Mouse (Mus musculus) spleen, adult 2 months (tissue): ENCODE data around the gene Ache. TPM values are rescaled to one million over a fixed set of nuclear protein-coding genes. Genes with fewer than 3 reads are reported as not detected.

Experiments
- DNase-seq, 2 experiments: peaks; one replicate each; pipeline versions ENCODE4 v3.0.0 to v3.0.0-alpha.2; 2012 to 2021; ENCODE audit warnings: low spot score in 2 of 2, low read depth in 1 of 2
- H3K27ac ChIP-seq: fragments of 200-500 bp; 2 replicates; pipeline ENCODE4 v1.5.1; 2012; ENCODE audit warnings: low read length, inconsistent platforms; ENCODE audit not compliant: insufficient read depth
- H3K27me3 ChIP-seq: fragments of 200-500 bp; 2 replicates; pipeline ENCODE4 v1.6.1; 2012; ENCODE audit warnings: mild to moderate bottlenecking, moderate library complexity, low read length, inconsistent platforms; ENCODE audit not compliant: control insufficient read depth, insufficient read depth
- H3K36me3 ChIP-seq: fragments of 200-500 bp; 2 replicates; pipeline ENCODE4 v1.6.1; 2012; ENCODE audit warnings: mild to moderate bottlenecking, low read length, inconsistent platforms; ENCODE audit not compliant: control insufficient read depth, insufficient read depth
- H3K4me1 ChIP-seq: fragments of 200-500 bp; 2 replicates; pipeline ENCODE4 v1.6.1; 2011; ENCODE audit warnings: inconsistent platforms; ENCODE audit not compliant: control insufficient read depth, insufficient read depth, insufficient read length
- H3K4me3 ChIP-seq: fragments of 200-500 bp; 2 replicates; pipeline ENCODE4 v1.5.1; 2011; ENCODE audit warnings: mild to moderate bottlenecking, inconsistent platforms; ENCODE audit not compliant: insufficient read depth, insufficient read length; ENCODE audit errors: extremely low read depth
- CTCF ChIP-seq: fragments of 200-500 bp; IDR thresholded peaks from 2 replicates; pipeline ENCODE4 v1.5.1; 2011; ENCODE audit warnings: mild to moderate bottlenecking, inconsistent platforms; ENCODE audit not compliant: insufficient read depth, insufficient read length, insufficient replicate concordance; ENCODE audit errors: extremely low read depth
- POLR2A ChIP-seq: fragments of 200-500 bp; IDR thresholded peaks from 2 replicates; pipeline ENCODE4 v1.6.1; 2011; ENCODE audit warnings: low read depth, low read length, inconsistent platforms
- WGBS: fragments of 180-500 bp; shearing (Covaris S2); methylation state at CpG from one replicate; pipeline ENCODE4 v1.1.7; 2018; 5-methylcytosine and 5-hydroxymethylcytosine counted together
- polyA plus RNA-seq: library from polyadenylated mRNA; depleted of rRNA; stranded (reverse); fragments of >200 nt; gene quantifications from 2 replicates; pipeline ENCODE4 v1.2.3, GENCODE M21; 2012

Ache gene
- polyA plus RNA-seq, 1 experiment, result 23.1 TPM

DNA sequence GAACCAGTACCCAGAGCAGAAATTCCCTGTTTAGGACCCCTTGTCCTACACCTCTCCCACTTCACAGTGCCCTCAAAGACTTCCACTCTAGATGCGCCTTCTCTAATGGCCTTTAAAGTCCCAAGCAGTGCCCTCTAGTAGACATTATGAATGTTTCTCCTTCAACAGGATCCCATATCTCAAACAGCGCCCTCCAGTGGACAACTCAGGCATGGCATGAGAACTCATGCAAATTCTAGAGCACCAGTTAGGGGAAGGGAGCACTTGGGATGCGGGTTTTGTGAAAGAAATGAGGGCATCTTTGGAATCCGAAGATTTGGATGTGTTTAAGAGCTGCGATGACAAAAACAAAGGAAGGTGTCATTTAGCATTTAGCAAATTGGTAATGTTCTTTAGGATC is 2.3 kb upstream of the Ache start:
- H3K27ac ChIP-seq, result no peak overlapping the region

DNA sequence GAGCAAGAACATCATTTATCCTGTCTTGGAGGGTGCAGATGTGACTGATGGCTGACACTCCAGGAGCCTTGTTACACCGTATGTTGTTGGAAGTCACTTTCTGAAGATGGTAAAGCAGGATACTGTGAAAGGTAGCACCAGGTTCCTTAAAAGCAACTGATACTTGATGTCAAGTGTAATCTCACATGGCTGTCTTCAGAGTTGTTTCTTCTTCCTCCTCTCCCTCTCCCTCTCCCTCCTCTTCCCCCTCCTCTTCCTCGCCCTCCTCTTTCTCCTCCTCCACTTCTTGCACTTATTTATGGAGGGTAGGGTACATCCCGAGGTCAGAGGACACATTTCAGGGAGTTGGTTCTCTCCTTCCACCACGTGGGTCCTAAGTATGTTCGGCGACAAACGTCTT is 1.3 kb upstream of the Ache start:
- WGBS, result 34% methylated on average over 7 of the region's 7 CpGs
- Histone ChIP-seq H3K27ac (no peak overlapping the region), H3K4me3 (no peak overlapping the region)

More for the DNA sequence above, 2.3 kb upstream of the Ache start:
- Histone ChIP-seq H3K36me3 (no peaks in the 10 kb centered on the region), H3K4me1 (peaks cover 8% of the 10 kb centered on the region), H3K27me3 (peaks cover 15% of the 10 kb centered on the region), H3K4me3 (no peak overlapping the region)
- 58% methylated on average over 5 of the region's 5 CpGs for WGBS
- peak; percentile 32; the same call in 1 of the 2 replicates for TF ChIP-seq CTCF
- TF ChIP-seq POLR2A, result no peak
- peak in 1 of 2 experiments; percentile 36 for DNase-seq

DNA sequence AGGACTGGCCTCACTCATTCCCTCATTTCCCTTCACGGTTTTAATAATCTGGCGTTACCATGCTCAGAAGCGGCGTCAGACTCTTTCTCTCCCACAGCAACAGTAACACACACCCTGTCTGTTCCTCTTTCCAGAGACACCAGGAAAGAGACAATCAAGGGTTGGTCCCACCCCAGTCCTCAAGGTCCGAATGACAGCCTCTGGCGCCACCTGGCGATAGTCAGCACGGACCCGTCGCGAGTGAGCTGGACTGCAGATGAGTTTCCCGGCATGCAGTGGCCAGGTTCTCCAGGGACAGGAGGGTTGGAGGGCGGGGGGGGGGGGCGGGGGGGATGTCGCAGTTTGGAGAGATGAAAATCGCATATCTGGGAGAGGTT is 676 bp upstream of the Ache start:
- peak overlapping the region; percentile 32 for H3K4me3 ChIP-seq
- H3K4me1 ChIP-seq, result peaks cover 8% of the 10 kb centered on the region
- peak; percentile 68 to 86 for DNase-seq
- peaks cover 17% of the 10 kb centered on the region for H3K27me3 ChIP-seq
- no peak overlapping the region for H3K27ac ChIP-seq
- TF ChIP-seq CTCF (peak; percentile 99), POLR2A (no peak)
- H3K36me3 ChIP-seq, result no peaks in the 10 kb centered on the region
- WGBS, result 0% methylated on average over 15 of the region's 16 CpGs

More for the DNA sequence above, 1.3 kb upstream of the Ache start:
- H3K36me3 ChIP-seq, result no peaks in the 10 kb centered on the region
- H3K4me1 ChIP-seq, result peaks cover 8% of the 10 kb centered on the region
- TF ChIP-seq CTCF (no peak), POLR2A (no peak)
- peaks cover 17% of the 10 kb centered on the region for H3K27me3 ChIP-seq
- DNase-seq, result no peak

DNA sequence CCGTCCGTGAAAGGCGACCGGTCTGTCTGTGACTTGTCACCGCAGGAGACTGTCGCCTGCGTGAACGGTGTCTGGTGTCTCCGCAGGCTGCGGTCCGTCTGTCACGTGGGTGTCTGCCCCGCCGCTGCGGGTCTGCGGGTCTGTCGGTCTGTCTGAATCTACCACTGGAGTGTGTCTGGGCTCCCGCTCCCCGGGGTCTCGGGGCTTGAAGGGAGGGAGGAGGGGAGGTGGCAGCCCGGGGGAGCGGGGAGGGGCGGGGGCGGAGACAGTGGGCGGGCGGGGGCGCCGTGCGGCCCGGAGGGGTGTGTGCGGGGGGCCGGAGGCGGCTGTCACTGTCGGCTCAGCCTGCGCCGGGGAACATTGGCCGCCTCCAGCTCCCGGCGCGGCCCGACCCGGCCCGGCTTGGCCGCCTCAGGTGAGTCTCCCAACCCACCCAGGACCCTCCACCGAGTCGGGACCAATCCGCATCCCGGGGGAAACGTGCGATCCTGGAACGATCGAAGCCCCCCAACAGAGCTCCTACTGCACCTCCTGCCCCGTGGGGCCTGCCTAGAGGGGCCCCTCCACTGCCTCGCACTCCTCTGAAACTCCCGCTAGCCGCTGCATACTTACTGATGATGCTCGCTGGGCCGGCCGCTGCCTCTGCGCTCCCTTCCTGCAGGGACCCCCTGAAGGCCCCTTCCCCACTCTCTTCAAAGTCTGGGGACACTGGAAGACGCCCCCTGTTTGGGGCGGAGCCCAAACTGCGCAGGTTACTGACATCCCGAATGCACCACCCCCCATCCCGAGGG is 829 bp downstream of the Ache start:
- DNase-seq, result no peak
- 2% methylated on average over 53 of the region's 65 CpGs for WGBS
- Histone ChIP-seq H3K27me3 (peaks cover 17% of the 10 kb centered on the region), H3K4me3 (peak overlapping the region; percentile 48; the same call in 1 of the 2 replicates), H3K36me3 (no peaks in the 10 kb centered on the region), H3K27ac (peak overlapping the region; percentile 21; the same call in 1 of the 2 replicates), H3K4me1 (peaks cover 10% of the 10 kb centered on the region)
- no peak for TF ChIP-seq CTCF
- no peak for TF ChIP-seq POLR2A

DNA sequence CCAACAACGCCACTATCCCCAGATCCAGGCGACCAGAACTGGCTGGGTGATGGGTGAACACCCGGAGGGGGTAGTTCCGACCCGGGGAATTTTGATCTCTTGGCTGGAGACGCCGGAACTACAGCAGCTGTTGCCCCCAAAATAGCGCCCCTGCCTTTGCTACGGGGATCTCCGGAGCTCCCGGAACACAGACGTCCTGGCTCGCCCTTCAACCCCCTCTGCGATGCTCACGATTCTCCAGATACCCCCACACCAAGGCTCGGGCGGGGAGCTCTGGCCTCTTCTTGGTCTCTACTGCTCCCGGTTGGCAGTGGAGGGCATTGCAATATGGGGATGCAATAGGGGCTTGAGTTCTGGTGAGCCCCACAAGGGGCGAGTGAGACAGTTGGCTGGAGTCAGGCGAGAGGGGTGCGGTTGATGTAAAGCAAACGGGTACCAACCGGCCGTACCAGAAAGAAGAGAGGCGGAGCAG is 1.7 kb downstream of the Ache start:
- TF ChIP-seq POLR2A, result no peak
- TF ChIP-seq CTCF, result peak; percentile 2; the same call in 1 of the 2 replicates
- Histone ChIP-seq H3K27ac (peak overlapping the region; percentile 61; the same call in 1 of the 2 replicates), H3K36me3 (no peaks in the 10 kb centered on the region), H3K4me1 (peaks cover 14% of the 10 kb centered on the region), H3K4me3 (0 out of 2 replicates have a peak overlapping the region, but pooled peaks have one; percentile 24), H3K27me3 (peaks cover 17% of the 10 kb centered on the region)
- 7% methylated on average over 25 of the region's 25 CpGs for WGBS
- no peak for DNase-seq

DNA sequence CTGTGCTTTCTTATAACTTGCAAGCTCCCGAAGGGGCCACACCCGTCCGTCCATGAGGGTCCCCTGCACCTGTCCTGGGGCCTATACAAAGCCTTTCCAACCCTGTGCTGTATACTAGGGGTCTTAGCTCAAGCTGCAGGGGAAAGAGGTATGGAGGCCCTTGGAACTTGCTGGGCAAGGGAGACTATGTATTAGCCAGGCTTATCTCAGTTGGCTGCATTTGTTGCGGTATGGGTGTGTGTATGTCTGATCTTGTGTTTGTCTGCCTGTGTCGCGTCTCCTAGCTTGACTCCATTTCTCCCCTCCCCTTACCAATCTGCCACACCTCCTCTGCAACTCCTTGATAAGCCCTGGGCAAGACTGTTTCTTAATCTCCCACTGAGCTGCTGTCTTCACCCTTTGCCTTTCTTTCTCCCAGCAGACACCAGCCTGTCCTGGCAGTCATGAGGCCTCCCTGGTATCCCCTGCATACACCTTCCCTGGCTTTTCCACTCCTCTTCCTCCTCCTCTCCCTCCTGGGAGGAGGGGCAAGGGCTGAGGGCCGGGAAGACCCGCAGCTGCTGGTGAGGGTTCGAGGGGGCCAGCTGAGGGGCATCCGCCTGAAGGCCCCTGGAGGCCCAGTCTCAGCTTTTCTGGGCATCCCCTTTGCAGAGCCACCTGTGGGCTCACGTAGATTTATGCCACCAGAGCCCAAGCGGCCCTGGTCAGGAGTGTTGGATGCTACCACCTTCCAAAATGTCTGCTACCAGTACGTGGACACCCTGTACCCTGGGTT is 2.5 kb downstream of the Ache start:
- Histone ChIP-seq H3K4me1 (peaks cover 15% of the 10 kb centered on the region), H3K4me3 (no peak overlapping the region), H3K27ac (peak overlapping the region; percentile 61; the same call in 1 of the 2 replicates), H3K27me3 (peaks cover 17% of the 10 kb centered on the region), H3K36me3 (no peaks in the 10 kb centered on the region)
- 75% methylated on average over 13 of the region's 13 CpGs for WGBS
- no peak for DNase-seq
- TF ChIP-seq CTCF, result no peak
- no peak for TF ChIP-seq POLR2A
